Mouse (Mus musculus) MEL-GATA-1-ER (cell line): ENCODE results near the gene Hbb-bt.
A peak's percentile ranks its signal among the peaks of the same experiment; 100 is the strongest.
"Not testable (repeated sequence)": the region's sequence is repeated elsewhere in the genome, so short reads cannot be mapped to it uniquely, and the experiment has no call there.

ENCODE experiments used
- DNase-seq: peaks from one replicate; pipeline ENCODE4 v3.0.0-alpha.2; 2012; ENCODE audit warnings: low read depth; ENCODE audit errors: extremely low read depth

Hbb-bt gene

DNA sequence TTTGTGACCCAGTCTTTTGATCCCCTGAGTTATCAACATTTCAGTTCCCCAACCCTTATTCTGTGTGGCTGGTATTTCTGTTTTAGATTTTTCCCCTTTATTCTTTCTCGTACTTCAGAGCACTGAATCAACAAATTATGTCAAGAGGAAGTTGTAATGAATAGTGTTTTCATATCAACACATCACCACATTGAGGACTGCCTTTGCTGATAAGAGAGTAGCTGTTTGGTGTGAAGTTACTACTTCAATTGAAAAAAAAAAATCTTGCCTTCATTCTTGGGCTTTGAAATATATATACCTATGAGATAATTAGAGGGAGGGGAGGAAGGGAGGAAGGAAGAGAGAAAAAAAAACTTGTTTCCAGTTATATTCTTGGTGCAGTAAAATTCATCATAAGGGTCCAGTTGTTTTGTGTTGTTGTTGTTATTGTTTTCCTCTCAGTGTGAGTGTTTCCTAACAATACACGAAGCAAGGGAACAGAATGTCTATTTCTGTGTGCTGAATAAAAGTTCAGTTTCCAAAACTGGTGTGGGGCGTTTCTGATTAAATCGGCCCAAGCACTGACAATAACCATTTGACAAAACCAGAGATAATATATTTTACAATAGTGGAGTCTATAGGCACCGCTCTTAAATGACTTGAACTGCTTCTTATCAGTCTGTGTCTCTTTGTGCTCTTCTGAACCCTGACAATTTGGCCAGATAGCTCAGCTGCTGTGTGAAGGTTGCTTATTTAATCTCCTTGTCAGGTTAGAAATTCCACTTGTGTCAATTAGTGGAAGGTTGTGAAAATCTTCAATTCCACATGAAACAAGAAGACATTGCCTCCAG is 4.6 kb downstream of the Hbb-bt start:
- peak; percentile 91 for DNase-seq

DNA sequence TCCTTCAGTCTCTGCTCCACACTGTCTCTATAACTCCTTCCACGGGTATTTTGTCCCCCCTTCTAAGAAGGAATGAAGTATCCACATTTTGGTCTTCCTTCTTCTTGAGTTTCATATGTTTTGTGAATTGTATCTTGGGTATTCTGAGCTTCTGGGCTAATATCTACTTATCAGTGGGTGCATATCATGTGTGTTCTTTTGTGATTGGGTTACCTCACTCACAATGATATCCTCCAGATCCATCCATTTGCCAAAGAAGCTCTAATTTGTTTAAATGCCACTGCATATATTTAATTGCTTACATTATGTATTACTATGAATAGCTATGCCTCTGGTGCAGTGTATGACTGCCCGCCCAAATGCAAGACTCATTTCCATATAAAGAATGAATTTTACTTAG is 5.7 kb downstream of the Hbb-bt start:
- DNase-seq: not testable (repeated sequence)

- DNase-seq: no peak
These were observed 6.9 kb downstream of the Hbb-bt start for GRCm38 (mm10) chr7:103806856-103807255.

- DNase-seq: peak; percentile 74
These were observed 21.0 kb downstream of the Hbb-bt start for GRCm38 (mm10) chr7:103792669-103793388.

DNA sequence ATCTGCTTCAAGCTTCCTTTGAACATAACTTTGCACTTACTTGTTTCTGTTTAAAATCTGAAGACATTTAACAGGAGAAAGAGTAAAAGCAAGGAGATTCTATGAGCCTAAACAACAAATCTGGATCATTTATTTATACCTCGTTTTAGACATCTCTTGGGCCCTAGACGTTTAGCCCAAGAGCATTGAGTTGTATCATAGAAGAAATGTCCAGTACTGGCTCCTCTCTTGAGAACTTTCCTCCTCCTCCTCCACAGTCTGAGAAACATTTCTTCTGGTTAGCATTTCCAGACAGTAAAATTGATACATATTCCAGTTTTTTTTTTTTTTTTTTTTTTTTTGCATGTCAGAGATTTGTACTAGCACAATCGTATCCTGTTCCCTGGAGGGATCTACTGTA is 22.1 kb downstream of the Hbb-bt start, which contains the start of gene Olfr67:
Gene Olfr67 (minus strand): TSS at position 101 of the 400 bp plus-strand sequence.
- no peak for DNase-seq

- DNase-seq: no peak
These were observed 34.2 kb downstream of the Hbb-bt start, which contains the start of gene Olfr68 for GRCm38 (mm10) chr7:103779598-103779997. Olfr68 (minus strand) TSS chr7:103779698.

DNA sequence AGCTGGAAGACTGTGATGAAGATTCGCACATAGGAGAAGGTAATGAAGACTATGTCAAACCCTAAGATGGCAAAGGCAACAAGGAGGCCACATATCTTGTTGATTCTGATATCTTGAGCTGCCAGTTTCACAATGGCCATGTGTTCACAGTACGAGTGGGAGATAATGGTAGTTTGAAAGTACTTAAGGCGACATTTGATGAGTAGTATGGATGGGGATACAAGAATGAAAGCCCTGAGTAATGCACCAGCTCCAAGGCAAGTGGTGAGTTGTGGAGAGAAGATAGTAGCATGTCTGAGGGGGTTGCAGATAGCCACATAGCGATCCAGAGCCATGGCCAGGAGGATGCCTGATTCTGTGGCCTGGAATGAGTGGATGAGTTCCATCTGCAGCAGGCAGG is 36.1 kb downstream of the Hbb-bt start:
- DNase-seq: not testable (repeated sequence)

- no peak for DNase-seq
These were observed 42.3 kb downstream of the Hbb-bt start, which contains the start of gene Olfr69 for GRCm38 (mm10) chr7:103771494-103771893. Olfr69 (minus strand) TSS chr7:103771594.

- not testable (repeated sequence) for DNase-seq
These were observed 46.1 kb downstream of the Hbb-bt start for GRCm38 (mm10) chr7:103767687-103768086.
